Mouse (Mus musculus): ENCODE data around the gene Fcer1g. TPM values are rescaled to one million over a fixed set of nuclear protein-coding genes. Genes with fewer than 3 reads are reported as not detected.

The Fcer1g gene
- polyA plus RNA-seq, 1 experiment from 2014 or later: 37.2 TPM

Other genes starting within 250 kb of the Fcer1g start
- gene Fcgr4, start 215.4 kb downstream of the Fcer1g start, polyA plus RNA-seq (2015; fragmentation: Nextera tagmentation; extraction: Ambion mirVana): 0.87 and 1.3 TPM in 2 replicates
- gene Fcgr3, start 169.4 kb downstream of the Fcer1g start, polyA plus RNA-seq (2015; fragmentation: Nextera tagmentation; extraction: Ambion mirVana): 8.8 and 9.0 TPM in 2 replicates
- gene Cfap126, start 120.4 kb downstream of the Fcer1g start, polyA plus RNA-seq (2015; fragmentation: Nextera tagmentation; extraction: Ambion mirVana): 2.9 and 3.0 TPM in 2 replicates
- gene Sdhc, start 83.8 kb downstream of the Fcer1g start, polyA plus RNA-seq (2015; fragmentation: Nextera tagmentation; extraction: Ambion mirVana): 340 TPM in 2 replicates
- 0.57 and 0.68 TPM in 2 replicates for gene Mpz, start 83.7 kb downstream of the Fcer1g start, polyA plus RNA-seq (2015; fragmentation: Nextera tagmentation; extraction: Ambion mirVana)
- gene Pcp4l1, start 38.1 kb downstream of the Fcer1g start, polyA plus RNA-seq (2015; fragmentation: Nextera tagmentation; extraction: Ambion mirVana): 3.7 and 5.1 TPM in 2 replicates
- 0.67 and 0.89 TPM in 2 replicates for gene Nr1i3, start 20.4 kb downstream of the Fcer1g start, polyA plus RNA-seq (2015; fragmentation: Nextera tagmentation; extraction: Ambion mirVana)
- 40.6 and 44.1 TPM in 2 replicates for gene Tomm40l, start 11.9 kb downstream of the Fcer1g start, polyA plus RNA-seq (2015; fragmentation: Nextera tagmentation; extraction: Ambion mirVana)
- 22.4 and 32.2 TPM in 2 replicates for gene Apoa2, start 9.3 kb downstream of the Fcer1g start, polyA plus RNA-seq (2015; fragmentation: Nextera tagmentation; extraction: Ambion mirVana)
- gene Adamts4, start 16.1 kb upstream of the Fcer1g start, polyA plus RNA-seq (2015; fragmentation: Nextera tagmentation; extraction: Ambion mirVana): 13.4 and 15.2 TPM in 2 replicates
- gene Ndufs2, start 17.0 kb upstream of the Fcer1g start, polyA plus RNA-seq (2015; fragmentation: Nextera tagmentation; extraction: Ambion mirVana): 311 and 368 TPM in 2 replicates
- gene B4galt3, start 36.0 kb upstream of the Fcer1g start, polyA plus RNA-seq (2015; fragmentation: Nextera tagmentation; extraction: Ambion mirVana): 92.2 and 99.1 TPM in 2 replicates
- gene Ppox, start 46.8 kb upstream of the Fcer1g start, polyA plus RNA-seq (2015; fragmentation: Nextera tagmentation; extraction: Ambion mirVana): 69.2 and 77.2 TPM in 2 replicates
- gene Usp21, start 53.6 kb upstream of the Fcer1g start, polyA plus RNA-seq (2015; fragmentation: Nextera tagmentation; extraction: Ambion mirVana): 101 and 103 TPM in 2 replicates
- 102 and 111 TPM in 2 replicates for gene Ufc1, start 60.7 kb upstream of the Fcer1g start, polyA plus RNA-seq (2015; fragmentation: Nextera tagmentation; extraction: Ambion mirVana)
- gene Dedd, start 94.8 kb upstream of the Fcer1g start, polyA plus RNA-seq (2015; fragmentation: Nextera tagmentation; extraction: Ambion mirVana): 57.0 and 59.5 TPM in 2 replicates
- 60.6 and 63.3 TPM in 2 replicates for gene Nit1, start 111.3 kb upstream of the Fcer1g start, polyA plus RNA-seq (2015; fragmentation: Nextera tagmentation; extraction: Ambion mirVana)
- 99.2 and 103 TPM in 2 replicates for gene Pfdn2, start 111.3 kb upstream of the Fcer1g start, polyA plus RNA-seq (2015; fragmentation: Nextera tagmentation; extraction: Ambion mirVana)
- gene Klhdc9, start 126.4 kb upstream of the Fcer1g start, polyA plus RNA-seq (2015; fragmentation: Nextera tagmentation; extraction: Ambion mirVana): 4.2 and 4.3 TPM in 2 replicates
- gene Nectin4, start 135.7 kb upstream of the Fcer1g start, polyA plus RNA-seq (2015; fragmentation: Nextera tagmentation; extraction: Ambion mirVana): 4.7 and 4.8 TPM in 2 replicates
- gene Arhgap30, start 154.6 kb upstream of the Fcer1g start, polyA plus RNA-seq (2015; fragmentation: Nextera tagmentation; extraction: Ambion mirVana): 1.1 and 1.6 TPM in 2 replicates
- 84.8 and 90.9 TPM in 2 replicates for gene Usf1, start 176.9 kb upstream of the Fcer1g start, polyA plus RNA-seq (2015; fragmentation: Nextera tagmentation; extraction: Ambion mirVana)
- gene Tstd1, start 184.5 kb upstream of the Fcer1g start, polyA plus RNA-seq (2015; fragmentation: Nextera tagmentation; extraction: Ambion mirVana): 6.6 and 7.0 TPM in 2 replicates
- gene F11r, start 203.2 kb upstream of the Fcer1g start, polyA plus RNA-seq (2015; fragmentation: Nextera tagmentation; extraction: Ambion mirVana): 156 and 167 TPM in 2 replicates

Data from kidney, embryonic 16.5 days (tissue).